Mouse (Mus musculus) adrenal gland, postnatal 14 days (tissue): Measurements from ENCODE around the gene Tuba1a. TPM values are rescaled to one million over a fixed set of nuclear protein-coding genes. Genes with fewer than 3 reads are reported as not detected.
"Not testable (repeated sequence)": the region's sequence is repeated elsewhere in the genome, so short reads cannot be mapped to it uniquely, and the experiment has no call there.

Experiments used
- DNase-seq: peaks from one replicate; pipeline ENCODE4 v3.0.0; 2021; ENCODE audit warnings: mixed read lengths
- total RNA-seq: library from RNA; stranded (reverse); gene quantifications from 2 replicates; pipeline ENCODE4 v1.2.3, GENCODE M21; 2021

The Tuba1a gene
- total RNA-seq, 1 experiment from 2014 or later = 124 TPM

DNA sequence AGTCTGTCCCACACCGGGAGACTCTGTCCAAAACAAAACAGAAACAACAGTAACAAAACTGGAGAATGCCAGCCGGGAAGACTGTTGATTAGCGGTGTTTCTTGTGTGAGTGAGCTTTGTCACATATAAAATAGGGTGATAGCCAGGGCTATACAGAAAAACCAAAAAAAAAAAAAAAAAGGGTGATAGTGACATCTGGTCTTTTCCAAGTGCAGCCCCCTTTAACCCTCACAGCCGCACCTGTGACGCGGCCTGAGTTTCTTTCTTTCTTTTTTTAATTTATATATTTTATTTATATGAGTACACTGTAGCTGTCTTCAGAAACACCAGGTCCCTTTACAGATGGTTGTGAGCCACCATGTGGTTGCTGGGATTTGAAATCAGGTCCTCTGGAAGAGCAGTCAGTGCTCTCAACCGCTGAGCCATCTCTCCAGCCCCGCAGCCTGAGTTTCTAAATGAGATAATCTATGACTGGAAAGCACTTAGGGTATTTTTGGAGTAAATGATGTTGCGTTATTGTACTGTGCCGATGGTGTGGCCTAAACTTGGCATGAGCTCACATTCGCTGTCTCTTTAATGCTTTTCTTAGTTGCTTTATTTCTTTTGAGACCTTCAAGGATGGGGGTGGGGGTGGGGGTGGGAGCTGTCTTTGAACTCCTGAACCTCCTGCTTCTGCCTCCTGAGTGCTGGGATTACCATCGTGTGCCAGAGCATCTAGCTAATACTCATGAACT, 32.6 kb upstream of the Tuba1a start:
- no peak for DNase-seq

DNA sequence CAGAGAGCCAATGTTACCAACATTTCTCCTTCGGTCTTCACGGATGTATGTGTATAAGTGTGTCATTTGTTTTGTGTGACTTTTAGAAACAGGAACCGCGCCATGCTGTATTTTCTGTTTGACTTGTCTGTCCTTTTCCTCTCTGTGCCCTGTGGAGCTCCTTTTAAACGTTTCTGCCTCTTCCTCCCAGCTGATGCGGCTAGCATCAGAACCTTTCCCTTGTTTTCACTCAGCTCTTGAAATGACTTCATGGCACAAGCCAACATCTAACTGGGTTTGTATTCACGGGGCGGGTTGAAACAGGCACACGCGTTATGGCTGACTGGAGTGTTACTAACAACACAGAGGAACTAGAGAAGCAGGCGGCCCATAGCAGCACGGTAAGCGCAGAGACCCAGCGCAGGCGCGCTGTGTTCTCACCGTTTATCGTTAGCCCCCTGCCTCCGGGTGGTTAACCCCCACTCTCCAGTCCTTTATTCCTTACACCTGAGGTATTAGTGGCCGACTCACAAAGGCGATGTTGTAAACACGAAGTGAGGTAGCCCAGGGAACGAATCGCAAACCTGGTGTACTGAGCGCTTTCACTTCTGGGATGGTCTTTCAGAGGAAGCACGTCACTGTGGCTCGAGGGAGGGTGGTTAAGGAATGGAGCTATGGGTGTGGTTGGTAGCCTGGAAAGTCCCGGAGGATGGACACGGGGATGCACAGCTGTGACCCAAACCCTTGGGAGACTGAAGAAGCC, 31.9 kb upstream of the Tuba1a start:
- DNase-seq = peak; percentile 86

GRCm38 (mm10) chr15:98984681-98985080, 31.2 kb upstream of the Tuba1a start:
- DNase-seq = no peak

GRCm38 (mm10) chr15:98983431-98984081, 30.1 kb upstream of the Tuba1a start:
- no peak for DNase-seq

- DNase-seq = peak; percentile 61
Observed at GRCm38 (mm10) chr15:98982100-98982499, 28.6 kb upstream of the Tuba1a start.

GRCm38 (mm10) chr15:98980012-98980614, 26.6 kb upstream of the Tuba1a start:
- no peak for DNase-seq

- no peak for DNase-seq
Observed at GRCm38 (mm10) chr15:98978409-98979172, 25.1 kb upstream of the Tuba1a start.

DNA sequence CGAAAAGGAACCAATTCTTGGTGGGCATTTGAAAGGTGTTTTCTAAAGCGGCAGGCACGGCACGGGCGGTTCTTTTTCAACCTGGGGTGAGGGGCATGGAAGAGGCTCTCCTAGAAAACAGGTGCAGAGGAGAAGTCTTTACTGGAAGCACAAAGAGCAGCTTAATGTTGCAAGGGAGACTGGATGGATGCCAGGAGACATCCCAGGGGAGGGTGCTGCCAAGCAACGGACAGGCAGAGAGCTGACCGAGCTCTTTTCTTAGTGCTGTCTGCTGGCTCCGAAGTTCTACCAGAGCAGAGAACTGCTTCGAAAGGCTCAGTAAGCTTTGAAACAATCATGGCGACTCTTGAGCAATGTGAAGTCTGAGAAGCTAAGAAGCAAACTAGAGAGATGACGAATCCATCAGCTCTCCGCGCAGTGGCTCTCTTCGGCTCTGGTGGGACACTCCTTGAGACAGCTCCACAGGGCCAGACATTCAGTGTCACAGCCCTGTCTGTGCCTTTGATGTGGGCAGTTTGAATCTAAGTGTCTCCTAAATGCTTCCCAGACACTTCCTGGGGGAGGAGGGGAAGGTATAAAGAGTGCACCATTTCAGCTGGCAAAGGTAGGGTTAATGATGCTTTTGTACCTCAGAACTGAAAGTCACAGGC, 24.4 kb upstream of the Tuba1a start:
- peak; percentile 90 for DNase-seq

GRCm38 (mm10) chr15:98976763-98977758, 23.6 kb upstream of the Tuba1a start:
- DNase-seq = no peak

DNA sequence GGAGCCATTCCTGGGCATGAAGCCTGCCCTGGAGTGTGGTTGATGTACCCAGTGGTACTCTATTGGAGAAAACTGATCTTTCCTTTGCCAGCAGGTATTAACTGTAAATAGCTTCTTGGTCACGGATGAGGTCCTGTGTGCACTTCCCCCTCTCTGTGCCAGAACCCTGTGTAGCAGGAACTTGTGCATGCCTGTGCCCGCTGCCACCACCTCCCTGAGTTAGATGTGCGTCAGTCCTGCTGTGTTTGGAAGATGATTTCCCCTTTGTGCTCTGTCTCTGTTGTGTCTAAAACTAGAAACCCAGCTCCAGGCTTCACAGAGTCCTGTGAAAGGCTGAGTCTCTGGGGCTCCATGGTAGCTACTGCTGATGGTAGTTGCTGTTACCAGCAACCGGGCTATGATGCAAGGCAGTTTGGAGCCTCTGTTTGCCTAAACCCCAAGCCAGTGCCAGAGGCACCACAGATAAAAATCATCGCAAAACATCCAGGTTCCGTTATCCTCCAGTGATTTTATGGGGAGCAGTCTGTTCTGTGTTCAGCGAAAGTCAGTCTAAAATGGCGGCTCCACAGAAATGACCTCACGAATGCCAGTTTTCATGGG, 19.6 kb upstream of the Tuba1a start:
- no peak for DNase-seq

GRCm38 (mm10) chr15:98971576-98972320, 18.2 kb upstream of the Tuba1a start:
- DNase-seq = not testable (repeated sequence)

- peak; percentile 46 for DNase-seq
Observed at GRCm38 (mm10) chr15:98971111-98971510, 17.6 kb upstream of the Tuba1a start.

DNA sequence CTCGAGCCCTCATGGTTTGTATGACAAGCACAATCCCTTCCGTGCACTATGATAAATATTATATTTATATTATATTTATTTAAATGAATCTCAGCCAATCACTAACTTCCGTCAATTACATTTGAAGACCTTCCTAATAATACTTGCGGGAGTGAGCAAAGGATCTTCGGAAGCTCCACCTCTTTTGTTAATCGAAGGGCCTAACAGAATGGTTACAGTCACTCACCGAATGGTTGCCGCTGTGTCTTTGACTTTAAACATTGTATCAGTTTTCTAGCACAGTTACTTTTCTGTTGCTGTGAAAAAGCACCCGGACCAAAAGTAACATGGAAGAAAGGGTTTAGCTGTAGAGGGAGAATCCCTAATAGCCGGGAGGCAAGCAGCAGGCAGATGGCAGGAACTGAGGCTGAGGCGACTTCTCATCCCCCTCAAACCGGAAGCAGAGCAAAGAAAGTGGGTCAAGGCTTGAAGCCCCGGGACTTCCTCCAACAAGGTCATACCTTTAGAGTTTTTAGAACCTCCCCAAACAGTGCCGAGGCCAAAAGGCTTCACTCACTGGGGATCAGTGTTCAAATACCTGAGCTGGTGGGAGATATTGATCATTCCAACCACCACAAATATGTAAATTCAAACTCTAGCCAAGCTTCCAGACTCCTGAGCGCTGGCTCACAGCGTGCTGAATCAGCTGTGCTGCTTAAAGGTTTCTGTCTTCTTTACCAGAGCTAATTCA, 16.0 kb upstream of the Tuba1a start:
- DNase-seq = peak; percentile 40

DNA sequence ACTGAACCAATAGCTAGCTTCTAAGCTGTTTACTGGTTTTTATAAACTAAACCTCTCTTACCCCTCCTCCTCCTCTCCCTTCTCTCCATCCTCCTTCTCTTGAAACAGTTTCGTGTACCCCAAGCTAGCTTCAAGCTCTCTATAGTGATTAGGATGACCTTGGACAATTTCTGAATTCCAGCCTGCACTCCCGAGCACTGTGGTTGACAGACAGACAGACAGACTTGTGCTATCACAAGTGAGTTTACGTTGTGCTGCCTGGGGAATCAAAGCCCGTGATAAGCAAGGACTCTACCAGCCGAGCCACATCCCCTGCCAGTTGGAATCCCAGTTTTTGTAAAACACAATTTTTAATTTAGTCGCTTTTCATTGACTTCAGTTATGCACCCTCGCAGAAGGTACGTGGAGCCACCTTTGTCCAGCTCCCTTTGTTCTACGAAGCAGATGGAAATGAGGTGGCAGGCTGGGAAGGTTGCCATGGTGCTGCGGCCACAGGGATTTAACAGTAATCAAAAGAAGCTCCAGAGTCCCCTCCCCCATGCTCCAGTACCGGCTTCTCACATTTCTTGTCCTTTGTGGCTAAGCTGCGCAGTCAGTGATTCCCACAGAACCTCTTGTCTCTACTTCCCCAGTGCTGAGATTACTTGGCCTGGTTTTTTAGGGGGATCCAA, 15.3 kb upstream of the Tuba1a start:
- DNase-seq = peak; percentile 77

- no peak for DNase-seq
Observed at GRCm38 (mm10) chr15:98959531-98959930, 6.0 kb upstream of the Tuba1a start.

DNA sequence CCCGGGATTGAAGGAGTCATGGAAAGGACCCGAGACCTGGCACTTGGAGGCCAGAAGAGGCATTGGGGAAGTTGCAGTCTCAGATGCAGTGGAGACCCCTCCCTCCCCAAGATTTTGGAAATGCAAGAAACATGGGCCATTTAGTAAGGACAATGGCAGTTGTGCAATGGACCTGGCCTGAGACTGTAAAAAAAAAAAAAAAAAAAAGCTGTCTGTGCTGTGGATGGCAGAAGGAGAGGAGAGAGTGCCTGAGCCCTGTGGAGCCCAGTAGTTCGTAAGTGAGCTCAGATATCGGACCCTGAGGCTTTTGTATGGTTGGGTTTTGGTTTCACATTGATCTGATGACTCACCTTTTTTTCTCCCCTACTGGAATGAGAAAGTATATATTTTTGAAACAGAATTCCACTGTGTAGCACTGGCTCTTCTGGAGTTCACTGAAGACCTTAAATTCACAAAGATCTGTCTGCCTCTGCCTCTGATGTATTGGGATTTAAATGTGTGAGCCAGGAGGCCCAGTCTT, 5.5 kb upstream of the Tuba1a start:
- no peak for DNase-seq

DNA sequence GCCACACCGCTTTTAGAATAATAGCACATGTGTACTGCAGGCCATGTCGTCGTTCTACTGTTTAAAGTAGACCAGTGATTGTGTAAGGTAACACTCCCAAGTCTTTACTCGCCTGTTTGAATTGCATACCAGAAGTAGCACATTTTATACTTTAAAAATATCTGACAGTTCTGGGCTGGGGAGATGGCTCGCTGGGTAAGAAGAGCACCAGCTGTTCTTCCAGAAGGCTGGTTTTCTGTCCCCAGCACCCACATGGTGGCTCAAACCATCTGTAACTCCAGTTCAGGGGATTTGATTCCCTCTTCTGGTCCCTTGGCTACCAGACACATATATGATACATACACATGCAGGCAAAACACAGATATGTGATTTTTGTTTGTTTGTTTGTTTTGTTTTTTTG, 4.0 kb upstream of the Tuba1a start:
- DNase-seq = no peak
